Mouse (Mus musculus): ENCODE data around the gene Olfm3. TPM values are rescaled to one million over a fixed set of nuclear protein-coding genes. Genes with fewer than 3 reads are reported as not detected.

Olfm3 gene
- total and polyA plus RNA-seq, 3 experiments = not detected

DNA sequence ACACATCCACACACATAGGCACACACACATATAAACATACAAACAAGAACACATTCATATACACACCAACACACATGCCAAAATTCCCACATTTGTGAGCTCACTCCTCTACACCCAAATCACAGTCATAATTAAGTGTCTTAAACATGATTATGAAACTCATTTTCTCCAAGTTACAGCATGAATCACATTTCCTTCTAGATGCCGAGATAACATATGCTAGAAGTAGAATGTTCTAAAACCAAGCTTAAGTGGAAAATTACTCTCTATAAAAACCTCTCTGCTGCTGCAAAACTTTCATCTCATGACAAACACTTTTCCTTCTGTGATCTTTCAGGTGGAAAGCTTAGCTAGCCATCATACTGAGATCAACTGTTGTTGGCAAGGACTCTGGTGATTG, 195.7 kb downstream of the Olfm3 start:
- Histone ChIP-seq H3K36me3 (ENCODE audit: control insufficient read depth in 1 of 2, insufficient read depth in 2 of 2, low read length in 2 of 2) (no peaks in the 10 kb centered on the region), H3K27ac (ENCODE audit: control insufficient read depth, low read depth, low read length) (no peak overlapping the region), H3K9me3 (replicated peaks; ENCODE audit: insufficient read depth, low read length) (no peaks in the 10 kb centered on the region), H3K4me1 (ENCODE audit: control insufficient read depth in 1 of 2, insufficient read depth in 2 of 2, low read length in 2 of 2) (no peaks in the 10 kb centered on the region), H3K4me3 (ENCODE audit: control insufficient read depth in 1 of 2, insufficient read depth in 1 of 2, low read depth in 2 of 2, low read length in 2 of 2) (no peak overlapping the region), H3K27me3 (ENCODE audit: control insufficient read depth in 1 of 2, insufficient read depth in 2 of 2, low read length in 2 of 2) (no peaks in the 10 kb centered on the region), H3K79me2 (ENCODE audit: control insufficient read depth, insufficient read depth, low read length, poor library complexity) (no peaks in the 10 kb centered on the region), H3K9ac (ENCODE audit: control insufficient read depth, low read depth, low read length, poor library complexity, severe bottlenecking) (no peak overlapping the region)
- TF ChIP-seq MYB (IDR thresholded peaks at IDR 0.05; ENCODE audit: low read depth, low read length) (no peak), KAT2A (conservative IDR thresholded peaks at IDR 0.05; ENCODE audit: low read depth, low read length) (no peak), NRF1 (IDR thresholded peaks at IDR 0.05; ENCODE audit: insufficient read depth, low read depth, low read length, poor library complexity, severe bottlenecking) (no peak), ELF1 (IDR thresholded peaks at IDR 0.05; ENCODE audit: low read depth, low read length) (no peak), RAD21 (IDR thresholded peaks at IDR 0.05; ENCODE audit: low read depth, low read length) (no peak), MAX (IDR thresholded peaks at IDR 0.05; ENCODE audit: low read length) (no peak), SIN3A (IDR thresholded peaks at IDR 0.05; ENCODE audit: low read length) (no peak), SMC3 (IDR thresholded peaks at IDR 0.05; ENCODE audit: low read depth, low read length) (no peak), ZC3H11A (IDR thresholded peaks at IDR 0.05; ENCODE audit: low read depth, low read length) (no peak), GABPA (IDR thresholded peaks at IDR 0.05; ENCODE audit: low read depth, low read length) (no peak)
- DNase-seq (ENCODE audit: low read depth, low spot score) = no peak

DNA sequence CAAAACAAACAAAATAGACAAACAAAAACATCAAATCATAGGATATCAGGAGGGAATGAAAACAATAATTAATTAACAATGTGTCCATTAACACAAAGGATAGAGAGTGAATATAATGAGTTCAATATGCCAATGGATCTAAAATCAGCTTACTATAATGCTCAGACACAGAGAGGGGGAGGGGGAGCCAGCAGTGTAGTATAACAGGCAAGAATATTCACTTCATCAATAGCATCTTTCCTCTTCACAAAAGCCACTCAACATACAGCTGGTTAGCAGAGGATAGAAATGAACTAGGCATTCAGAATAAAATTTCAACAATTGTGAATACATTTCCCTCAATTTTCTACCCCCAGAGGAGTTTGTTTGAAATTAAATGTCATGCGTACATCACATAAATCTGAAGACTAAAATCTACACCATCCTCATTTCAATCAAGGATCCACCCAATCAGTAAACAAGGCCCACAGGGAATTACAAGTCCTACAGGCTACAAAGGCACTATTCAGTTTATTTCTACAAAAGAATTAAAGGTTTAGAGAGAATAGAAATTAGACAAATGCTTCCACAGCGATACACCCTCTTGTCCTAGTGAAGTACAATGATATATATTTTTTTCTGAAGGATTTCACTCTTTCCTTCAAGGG, 200.4 kb downstream of the Olfm3 start:
- H3K9ac ChIP-seq (ENCODE audit: control insufficient read depth, low read depth, low read length, poor library complexity, severe bottlenecking) = no peak overlapping the region
- H3K36me3 ChIP-seq (ENCODE audit: control insufficient read depth in 1 of 2, insufficient read depth in 2 of 2, low read length in 2 of 2) = no peaks in the 10 kb centered on the region
- no peaks in the 10 kb centered on the region for H3K4me1 ChIP-seq (ENCODE audit: control insufficient read depth in 1 of 2, insufficient read depth in 2 of 2, low read length in 2 of 2)
- TF ChIP-seq USF1 (IDR thresholded peaks at IDR 0.05; ENCODE audit: low read depth, low read length) (no peak), KAT2A (conservative IDR thresholded peaks at IDR 0.05; ENCODE audit: low read depth, low read length) (no peak), POLR2AphosphoS5 (IDR thresholded peaks at IDR 0.05; ENCODE audit: borderline replicate concordance, low read depth, low read length) (no peak), SIN3A (IDR thresholded peaks at IDR 0.05; ENCODE audit: low read length) (no peak), POLR2A (IDR thresholded peaks at IDR 0.05; ENCODE audit: control insufficient read depth in 1 of 2, insufficient read depth in 1 of 2, low read depth in 1 of 2, low read length in 2 of 2, poor library complexity in 1 of 2) (no peak)
- no peaks in the 10 kb centered on the region for H3K9me3 ChIP-seq (replicated peaks; ENCODE audit: insufficient read depth, low read length)
- no peak overlapping the region for H3K27ac ChIP-seq (ENCODE audit: control insufficient read depth, low read depth, low read length)
- no peak overlapping the region for H3K4me3 ChIP-seq (ENCODE audit: control insufficient read depth in 1 of 2, insufficient read depth in 1 of 2, low read depth in 2 of 2, low read length in 2 of 2)
- DNase-seq (ENCODE audit: low read depth, low spot score) = no peak
- H3K79me2 ChIP-seq (ENCODE audit: control insufficient read depth, insufficient read depth, low read length, poor library complexity) = no peaks in the 10 kb centered on the region
- H3K27me3 ChIP-seq (ENCODE audit: control insufficient read depth in 1 of 2, insufficient read depth in 2 of 2, low read length in 2 of 2) = no peaks in the 10 kb centered on the region

DNA sequence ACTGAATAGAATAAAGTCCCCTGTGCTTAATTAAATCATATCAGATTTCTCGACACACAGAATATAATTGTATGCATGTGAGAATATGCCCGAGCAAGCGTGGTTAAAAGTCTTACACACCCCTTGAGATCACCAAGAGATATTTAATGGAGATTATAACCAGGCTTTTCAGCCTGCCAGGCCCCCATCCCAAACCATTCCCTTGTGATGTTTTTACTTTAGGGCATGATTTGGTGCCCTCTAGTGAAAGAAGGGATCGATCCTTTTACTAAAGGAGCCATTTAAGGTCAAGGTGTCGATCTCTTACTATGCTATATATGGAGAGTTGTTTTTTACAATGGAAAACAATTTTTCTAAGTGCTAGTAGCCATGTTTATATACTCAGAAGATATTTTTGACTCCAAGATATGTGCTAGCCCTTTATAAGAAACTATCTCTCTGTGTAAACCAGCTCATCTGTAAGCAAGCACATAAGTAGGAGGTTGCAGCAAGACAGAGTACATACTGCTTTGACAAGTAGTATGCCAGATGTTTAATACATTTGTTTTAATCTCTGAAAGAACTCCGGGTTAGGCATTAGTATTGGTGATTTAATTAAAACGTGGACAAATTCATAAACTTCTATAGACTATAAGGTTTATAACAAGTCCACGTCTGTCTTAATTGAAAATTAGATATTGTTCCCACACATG, 201.1 kb downstream of the Olfm3 start:
- no peak for DNase-seq (ENCODE audit: low read depth, low spot score)

More for the DNA sequence above, 201.1 kb downstream of the Olfm3 start:
- no peaks in the 10 kb centered on the region for H3K79me2 ChIP-seq (ENCODE audit: control insufficient read depth, insufficient read depth, low read length, poor library complexity)
- no peaks in the 10 kb centered on the region for H3K4me1 ChIP-seq (ENCODE audit: control insufficient read depth in 1 of 2, insufficient read depth in 2 of 2, low read length in 2 of 2)
- H3K9me3 ChIP-seq (replicated peaks; ENCODE audit: insufficient read depth, low read length) = no peaks in the 10 kb centered on the region
- H3K27ac ChIP-seq (ENCODE audit: control insufficient read depth, low read depth, low read length) = no peak overlapping the region
- H3K27me3 ChIP-seq (ENCODE audit: control insufficient read depth in 1 of 2, insufficient read depth in 2 of 2, low read length in 2 of 2) = no peaks in the 10 kb centered on the region
- TF ChIP-seq TCF12 (IDR thresholded peaks at IDR 0.05; ENCODE audit: low read depth, low read length) (no peak), SMC3 (IDR thresholded peaks at IDR 0.05; ENCODE audit: low read depth, low read length) (no peak), E2F4 (IDR thresholded peaks at IDR 0.05; ENCODE audit: borderline replicate concordance, low read depth, low read length) (no peak), POLR2AphosphoS5 (IDR thresholded peaks at IDR 0.05; ENCODE audit: borderline replicate concordance, low read depth, low read length) (no peak), MAFK (IDR thresholded peaks at IDR 0.05; ENCODE audit: borderline replicate concordance, low read depth, low read length) (no peak), ZMIZ1 (IDR thresholded peaks at IDR 0.05; ENCODE audit: low read depth, low read length) (no peak), MAX (IDR thresholded peaks at IDR 0.05; ENCODE audit: low read length) (no peak), ZNF384 (IDR thresholded peaks at IDR 0.05; ENCODE audit: low read depth, low read length) (no peak), ZC3H11A (IDR thresholded peaks at IDR 0.05; ENCODE audit: low read depth, low read length) (no peak), NELFE (IDR thresholded peaks at IDR 0.05; ENCODE audit: low read depth, low read length) (no peak), TBP (IDR thresholded peaks at IDR 0.05; ENCODE audit: low read depth, low read length) (no peak)
- no peak overlapping the region for H3K9ac ChIP-seq (ENCODE audit: control insufficient read depth, low read depth, low read length, poor library complexity, severe bottlenecking)
- no peaks in the 10 kb centered on the region for H3K36me3 ChIP-seq (ENCODE audit: control insufficient read depth in 1 of 2, insufficient read depth in 2 of 2, low read length in 2 of 2)
- no peak overlapping the region for H3K4me3 ChIP-seq (ENCODE audit: control insufficient read depth in 1 of 2, insufficient read depth in 1 of 2, low read depth in 2 of 2, low read length in 2 of 2)

Data from MEL (cell line).